Mouse (Mus musculus) liver, postnatal 0 days (tissue): Measurements from ENCODE around the gene Gm28035.

Experiments used
- CTCF ChIP-seq: sonication (generic); IDR thresholded peaks from 2 replicates; pipeline ENCODE4 v1.5.1; 2016; ENCODE audit warnings: antibody characterized with exemption, low read depth
- EP300 ChIP-seq: IDR thresholded peaks from 2 replicates; pipeline ENCODE4 v1.6.1; 2016; ENCODE audit warnings: antibody characterized with exemption, low read depth, mild to moderate bottlenecking

DNA sequence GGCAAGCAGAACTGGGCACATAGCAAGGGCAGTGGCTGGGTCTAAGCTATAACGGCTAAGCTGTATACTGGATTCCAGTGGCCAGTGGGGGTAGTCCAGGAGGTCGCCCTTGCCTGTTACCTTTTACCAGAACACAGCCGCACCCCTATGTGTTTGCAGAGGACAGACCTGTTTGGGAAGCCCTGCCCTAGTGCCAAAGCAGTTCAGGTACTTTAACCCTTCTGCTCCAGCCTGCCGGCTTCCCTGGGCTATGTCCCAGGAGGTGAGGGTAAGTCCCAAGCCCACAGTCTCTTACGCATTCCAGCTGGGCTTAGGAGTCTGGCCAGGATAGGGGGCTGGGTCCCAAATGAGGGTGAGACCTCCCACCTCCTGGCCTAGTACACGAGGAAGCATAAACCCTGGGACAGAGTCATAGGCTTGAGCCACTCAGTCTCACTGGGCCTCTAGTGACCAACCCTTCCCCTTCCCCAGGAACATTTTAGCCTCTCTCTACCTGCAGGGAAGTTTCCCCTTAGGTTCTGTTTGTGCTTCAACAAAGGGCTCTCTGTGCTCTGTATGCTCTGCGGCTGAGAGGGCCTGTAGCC lies 4.3 kb downstream of the Gm28035 start:
- no peak for TF ChIP-seq CTCF
- no peak for TF ChIP-seq EP300
